Comparison of ENCODE assay signal across 11 mouse cellular contexts in the genomic region with DNA sequence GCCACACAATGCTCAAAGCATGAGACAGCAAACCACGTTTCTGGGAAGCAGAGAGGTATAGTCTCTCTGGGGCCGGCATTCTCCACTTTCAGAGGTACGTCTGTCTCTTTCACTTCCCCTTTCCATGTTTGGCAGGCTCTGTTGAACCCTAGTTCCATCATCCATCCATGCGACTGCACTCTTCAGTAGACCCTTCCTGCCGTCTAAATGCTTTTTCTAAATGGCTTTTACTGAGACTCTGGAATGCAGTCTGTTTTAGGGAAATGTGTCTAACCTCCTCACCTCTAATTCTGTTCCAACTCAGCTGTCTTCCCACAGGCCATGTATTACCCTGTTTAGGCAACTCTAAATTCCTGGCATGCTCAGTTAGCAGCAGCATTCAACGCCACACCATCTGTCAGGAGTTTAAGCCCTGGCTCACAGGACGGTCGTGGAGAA.
DNase-seq lines count a peak whose midpoint lies in the region; ATAC-seq and TF ChIP-seq lines count a peak whose summit lies in the region.
"Had no signal": no experiment of that assay in that cellular context is flagged by ENCODE, and none has a peak within 500 bp of the region (broad histone marks: within the 10 kb centered on the region; RNA-seq: fewer than 3 reads in every experiment).

No protein-coding gene starts in this region.

- no peak for TF ChIP-seq CTCF in hindbrain, postnatal 0 days (IDR thresholded peaks at IDR 0.05; ENCODE audit: low read depth)
- no peak for TF ChIP-seq CTCF in stomach, postnatal 0 days (IDR thresholded peaks at IDR 0.05; ENCODE audit: low read depth)

- no peaks in the 10 kb centered on the region for H3K36me3 ChIP-seq in hindbrain, postnatal 0 days (ENCODE audit: insufficient read depth, low read length)
- H3K36me3 ChIP-seq in hindbrain, embryonic 10.5 days: no peaks in the 10 kb centered on the region
- H3K36me3 ChIP-seq in stomach, embryonic 14.5 days (ENCODE audit: control insufficient read depth, insufficient read depth, low read length): no peaks in the 10 kb centered on the region
- no peaks in the 10 kb centered on the region for H3K36me3 ChIP-seq in stomach, postnatal 0 days (ENCODE audit: control insufficient read depth, insufficient read depth, low read length)
- H3K36me3 ChIP-seq in limb, embryonic 13.5 days: no peaks in the 10 kb centered on the region

- peak; percentile 74; the same call in 1 of the 2 replicates for ATAC-seq in hindbrain, postnatal 0 days
- ATAC-seq in stomach, embryonic 14.5 days (ENCODE audit: insufficient number of reproducible peaks, insufficient read depth, low FRiP score, low read depth): peak; percentile 67
- ATAC-seq in stomach, postnatal 0 days (ENCODE audit: low FRiP score, low TSS enrichment): no peak
- ATAC-seq in limb, embryonic 13.5 days (ENCODE audit: low FRiP score, low read depth): peak; percentile 67

- H3K9me3 ChIP-seq in hindbrain, postnatal 0 days (ENCODE audit: low read length): no peaks in the 10 kb centered on the region
- H3K9me3 ChIP-seq in hindbrain, embryonic 10.5 days: no peaks in the 10 kb centered on the region
- H3K9me3 ChIP-seq in stomach, embryonic 14.5 days (ENCODE audit: control insufficient read depth, low read depth, low read length): no peaks in the 10 kb centered on the region
- no peaks in the 10 kb centered on the region for H3K9me3 ChIP-seq in stomach, postnatal 0 days (ENCODE audit: control insufficient read depth, low read length)
- H3K9me3 ChIP-seq in limb, embryonic 13.5 days: no peaks in the 10 kb centered on the region

- no peaks in the 10 kb centered on the region for H3K27me3 ChIP-seq in hindbrain, postnatal 0 days (ENCODE audit: insufficient read depth, low read length)
- H3K27me3 ChIP-seq in hindbrain, embryonic 10.5 days (ENCODE audit: insufficient read depth, poor library complexity, severe bottlenecking): no peaks in the 10 kb centered on the region
- H3K27me3 ChIP-seq in stomach, embryonic 14.5 days (ENCODE audit: control insufficient read depth, insufficient read depth, low read length): no peaks in the 10 kb centered on the region
- H3K27me3 ChIP-seq in stomach, postnatal 0 days (ENCODE audit: control insufficient read depth, insufficient read depth, low read length): no peaks in the 10 kb centered on the region
- H3K27me3 ChIP-seq in limb, embryonic 13.5 days: no peaks in the 10 kb centered on the region

- no peak overlapping the region for H3K4me3 ChIP-seq in hindbrain, postnatal 0 days (ENCODE audit: low read length)
- H3K4me3 ChIP-seq in hindbrain, embryonic 10.5 days: no peak overlapping the region
- H3K4me3 ChIP-seq in stomach, embryonic 14.5 days (ENCODE audit: low read depth, low read length): no peak overlapping the region
- no peak overlapping the region for H3K4me3 ChIP-seq in stomach, postnatal 0 days (ENCODE audit: low read depth, low read length)
- no peak overlapping the region for H3K4me3 ChIP-seq in limb, embryonic 13.5 days
- H3K4me3 ChIP-seq: erythroblast, embryonic 14.5 days had no signal

- H3K9ac ChIP-seq in hindbrain, postnatal 0 days (replicated peaks; ENCODE audit: low read length): no peak overlapping the region
- no peak overlapping the region for H3K9ac ChIP-seq in stomach, embryonic 14.5 days (replicated peaks; ENCODE audit: low read depth, low read length)
- H3K9ac ChIP-seq in stomach, postnatal 0 days (ENCODE audit: low read length): no peak overlapping the region
- no peak overlapping the region for H3K9ac ChIP-seq in limb, embryonic 13.5 days

- no peak overlapping the region for H3K4me2 ChIP-seq in hindbrain, postnatal 0 days (ENCODE audit: low read depth, low read length)
- no peak overlapping the region for H3K4me2 ChIP-seq in stomach, embryonic 14.5 days (replicated peaks; ENCODE audit: low read depth, low read length)
- H3K4me2 ChIP-seq in stomach, postnatal 0 days (replicated peaks; ENCODE audit: low read depth): no peak overlapping the region; the same call in 1 of the 2 replicates
- H3K4me2 ChIP-seq in limb, embryonic 13.5 days (replicated peaks): no peak overlapping the region

- no peaks in the 10 kb centered on the region for H3K4me1 ChIP-seq in hindbrain, postnatal 0 days (ENCODE audit: insufficient read depth, low read length)
- H3K4me1 ChIP-seq in hindbrain, embryonic 10.5 days (replicated peaks): no peaks in the 10 kb centered on the region
- H3K4me1 ChIP-seq in stomach, embryonic 14.5 days (ENCODE audit: control insufficient read depth, insufficient read depth, low read length): peaks cover 7% of the 10 kb centered on the region
- no peaks in the 10 kb centered on the region for H3K4me1 ChIP-seq in stomach, postnatal 0 days (replicated peaks; ENCODE audit: control insufficient read depth, insufficient read depth)
- peaks cover 3% of the 10 kb centered on the region; the same call in 1 of the 2 replicates for H3K4me1 ChIP-seq in limb, embryonic 13.5 days

- TF ChIP-seq EP300 in stomach, postnatal 0 days (optimal IDR thresholded peaks at IDR 0.05): no peak

- 44% methylated on average over 8 of the region's 8 CpGs for WGBS in hindbrain, postnatal 0 days
- WGBS in hindbrain, embryonic 10.5 days: 63% methylated on average over 8 of the region's 8 CpGs
- 19% methylated on average over 8 of the region's 8 CpGs for WGBS in stomach, embryonic 14.5 days
- WGBS in stomach, postnatal 0 days: 25% methylated on average over 8 of the region's 8 CpGs
- 37% methylated on average over 8 of the region's 8 CpGs for WGBS in limb, embryonic 13.5 days

- peak; percentile 49 for DNase-seq in hindbrain, postnatal 0 days (ENCODE audit: low spot score)
- DNase-seq in hindbrain, embryonic 10.5 days (ENCODE audit: low spot score): no peak
- no peak for DNase-seq in stomach, postnatal 0 days (ENCODE audit: low spot score)
- no peak for DNase-seq in frontal cortex, postnatal 36 days (ENCODE audit: low spot score in 2 of 2)
- no peak for DNase-seq in thymus, postnatal 36 days
- DNase-seq in layer of hippocampus, adult 11-12 months (ENCODE audit: low spot score): no peak
- DNase-seq: adrenal gland, adult 2 months; layer of hippocampus, postnatal 36 days had no signal

- no peak overlapping the region for H3K27ac ChIP-seq in hindbrain, postnatal 0 days
- no peak overlapping the region for H3K27ac ChIP-seq in hindbrain, embryonic 10.5 days
- peak overlapping the region; percentile 4; the same call in 1 of the 2 replicates for H3K27ac ChIP-seq in stomach, embryonic 14.5 days (ENCODE audit: low read length)
- no peak overlapping the region for H3K27ac ChIP-seq in stomach, postnatal 0 days (replicated peaks)
- H3K27ac ChIP-seq in limb, embryonic 13.5 days: peak overlapping the region; percentile 39; the same call in 1 of the 2 replicates

Comparison
In these comparisons a context has a peak if more than half of its experiments do, and no peak if none do; other contexts are left out.
1. H3K27ac ChIP-seq: peak in stomach, embryonic 14.5 days (single experiment) and limb, embryonic 13.5 days (single experiment); none in hindbrain, postnatal 0 days (single experiment), hindbrain, embryonic 10.5 days (single experiment) and stomach, postnatal 0 days (single experiment).